ENCODE assay signal across 8 mouse cellular contexts in genomic region chr8:126524233-126524985, GRCm38 (mm10). TPM values are rescaled to one million over a fixed set of nuclear protein-coding genes. Genes with fewer than 3 reads are reported as not detected.
A peak's percentile ranks its signal among the peaks of the same experiment; 100 is the strongest.
DNase-seq lines count a peak whose midpoint lies in the region; ATAC-seq and TF ChIP-seq lines count a peak whose summit lies in the region.

No protein-coding gene starts in this region.

- H3K4me3 ChIP-seq in liver, adult 2 months (ENCODE audit: insufficient read depth, low read depth, low read length), result no peak overlapping the region
- no peak overlapping the region for H3K4me3 ChIP-seq in liver, embryonic 12.5 days
- H3K4me3 ChIP-seq in heart, embryonic 15.5 days, result no peak overlapping the region

- DNase-seq in liver, adult 2 months (ENCODE audit: extremely low read depth, low read depth, low spot score), result peak; percentile 76
- DNase-seq in fat pad, adult 2 months (ENCODE audit: extremely low read depth, low read depth, low spot score), result peak; percentile 50
- peak; percentile 56 to 79 for DNase-seq in layer of hippocampus, adult 18-20 months (ENCODE audit: low spot score in 2 of 2)
- DNase-seq in lung, postnatal 25 days (ENCODE audit: low spot score), result peak; percentile 86
- DNase-seq in urinary bladder, postnatal 14 days (ENCODE audit: low spot score), result peak; percentile 86

- no peak for ATAC-seq in liver, embryonic 12.5 days
- ATAC-seq in heart, embryonic 15.5 days (replicated peaks; ENCODE audit: insufficient number of reproducible peaks, insufficient read depth, low FRiP score, low read depth), result no peak; the same call in 1 of the 2 replicates
- ATAC-seq in CD4-positive, CD25-positive, alpha-beta regulatory T cell, adult 4 months, result no peak

- H3K4me2 ChIP-seq in liver, embryonic 12.5 days, result no peak overlapping the region
- no peak overlapping the region for H3K4me2 ChIP-seq in heart, embryonic 15.5 days

- no peak overlapping the region for H3K9ac ChIP-seq in liver, adult 2 months (ENCODE audit: low read depth, low read length)
- H3K9ac ChIP-seq in liver, embryonic 12.5 days, result no peak overlapping the region
- no peak overlapping the region for H3K9ac ChIP-seq in heart, embryonic 15.5 days

- H3K27me3 ChIP-seq in liver, adult 2 months (ENCODE audit: control insufficient read depth, insufficient read depth, low read length), result no peaks in the 10 kb centered on the region
- H3K27me3 ChIP-seq in liver, embryonic 12.5 days (replicated peaks), result no peaks in the 10 kb centered on the region
- no peaks in the 10 kb centered on the region for H3K27me3 ChIP-seq in heart, embryonic 15.5 days

- WGBS in liver, adult 2 months, result 46% methylated on average over 18 of the region's 18 CpGs
- 79% methylated on average over 18 of the region's 18 CpGs for WGBS in liver, embryonic 12.5 days (ENCODE audit: insufficient replicate concordance)
- 43% methylated on average over 18 of the region's 18 CpGs for WGBS in heart, embryonic 15.5 days

- H3K27ac ChIP-seq in liver, adult 2 months (replicated peaks; ENCODE audit: insufficient read depth, low read depth, low read length), result peak overlapping the region; percentile 24
- H3K27ac ChIP-seq in liver, embryonic 12.5 days, result no peak overlapping the region
- H3K27ac ChIP-seq in heart, embryonic 15.5 days, result peak overlapping the region; percentile 93

- no peak for TF ChIP-seq POLR2A in liver, adult 2 months (IDR thresholded peaks at IDR 0.05; ENCODE audit: extremely low read depth, insufficient read depth, low read length)

- TF ChIP-seq CTCF in liver, adult 2 months (IDR thresholded peaks at IDR 0.05; ENCODE audit: low read depth, low read length), result no peak

- no peaks in the 10 kb centered on the region for H3K79me2 ChIP-seq in liver, adult 2 months (ENCODE audit: control insufficient read depth, insufficient read depth, low read length)

- H3K36me3 ChIP-seq in liver, adult 2 months (ENCODE audit: control insufficient read depth, insufficient read depth, low read length), result no peaks in the 10 kb centered on the region
- H3K36me3 ChIP-seq in liver, embryonic 12.5 days, result no peaks in the 10 kb centered on the region
- H3K36me3 ChIP-seq in heart, embryonic 15.5 days, result no peaks in the 10 kb centered on the region

- H3K9me3 ChIP-seq in liver, embryonic 12.5 days (replicated peaks), result no peaks in the 10 kb centered on the region
- H3K9me3 ChIP-seq in heart, embryonic 15.5 days (replicated peaks), result no peaks in the 10 kb centered on the region

- H3K4me1 ChIP-seq in liver, adult 2 months (ENCODE audit: control insufficient read depth, insufficient read depth, low read length), result peaks cover 21% of the 10 kb centered on the region
- H3K4me1 ChIP-seq in liver, embryonic 12.5 days, result peaks cover 11% of the 10 kb centered on the region
- peaks cover 66% of the 10 kb centered on the region for H3K4me1 ChIP-seq in heart, embryonic 15.5 days (replicated peaks)

RNA-seq across cellular contexts. Expression of gene Tarbp1, which starts 49.5 kb away (rescaled TPM):
- 2.8 and 3.8 TPM in 2 replicates for total RNA-seq in liver, adult 2 months (2014; rRNA removed)
- 1.6 and 2.4 TPM in 2 replicates for polyA plus RNA-seq in liver, adult 2 months (2012; rRNA removed)
- polyA plus RNA-seq in liver, embryonic 12.5 days (2016; fragmentation: Nextera tagmentation; extraction: Ambion mirVana), result 3.3 and 3.4 TPM in 2 replicates
- 1.0 and 1.9 TPM in 2 replicates for polyA plus RNA-seq in heart, embryonic 15.5 days (2015; fragmentation: Nextera tagmentation; extraction: Ambion mirVana)
- total RNA-seq in layer of hippocampus, adult 18-20 months (2021), result 1 to 10 TPM; 3.9 to 4.2 TPM
- 1 to 10 TPM; 2.0 to 2.2 TPM for polyA plus RNA-seq in CD4-positive, CD25-positive, alpha-beta regulatory T cell, adult 4 months (2017; shearing (Covaris generic))
